Mouse (Mus musculus): ENCODE results near the gene Gnai2. TPM values are rescaled to one million over a fixed set of nuclear protein-coding genes. Genes with fewer than 3 reads are reported as not detected.

Gene Gnai2
- total RNA-seq, 2 experiments from 2014 or later: 248 to 259 TPM

GRCm38 (mm10) chr9:107596619-107597569, 38.3 kb downstream of the Gnai2 start:
- peak; percentile 71 to 76 for DNase-seq
- intact Hi-C loops (cut with DNase I): no loop called here

GRCm38 (mm10) chr9:107594281-107595062, 40.7 kb downstream of the Gnai2 start:
- intact Hi-C loops (cut with DNase I): no loop called here
- no peak for DNase-seq

GRCm38 (mm10) chr9:107593101-107593976, 41.8 kb downstream of the Gnai2 start:
- intact Hi-C loops (cut with DNase I): no loop called here
- no peak for DNase-seq

DNA sequence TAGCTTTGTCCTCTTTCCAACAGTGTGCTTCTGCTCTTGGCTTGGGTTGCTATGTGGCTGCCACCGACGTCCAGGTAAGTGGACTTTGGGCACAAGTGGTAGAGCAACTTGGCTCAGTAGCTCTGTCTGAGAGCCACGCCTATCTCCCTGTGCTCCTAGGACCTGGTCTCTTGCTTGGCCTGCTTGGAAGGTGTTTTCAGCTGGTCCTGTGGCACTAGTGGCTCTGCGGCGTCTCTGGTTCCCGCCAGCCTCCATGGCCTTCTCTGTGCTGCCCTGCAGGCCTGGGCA, 44.5 kb downstream of the Gnai2 start:
- intact Hi-C loops (cut with DNase I): no loop called here
- no peak for DNase-seq

DNA sequence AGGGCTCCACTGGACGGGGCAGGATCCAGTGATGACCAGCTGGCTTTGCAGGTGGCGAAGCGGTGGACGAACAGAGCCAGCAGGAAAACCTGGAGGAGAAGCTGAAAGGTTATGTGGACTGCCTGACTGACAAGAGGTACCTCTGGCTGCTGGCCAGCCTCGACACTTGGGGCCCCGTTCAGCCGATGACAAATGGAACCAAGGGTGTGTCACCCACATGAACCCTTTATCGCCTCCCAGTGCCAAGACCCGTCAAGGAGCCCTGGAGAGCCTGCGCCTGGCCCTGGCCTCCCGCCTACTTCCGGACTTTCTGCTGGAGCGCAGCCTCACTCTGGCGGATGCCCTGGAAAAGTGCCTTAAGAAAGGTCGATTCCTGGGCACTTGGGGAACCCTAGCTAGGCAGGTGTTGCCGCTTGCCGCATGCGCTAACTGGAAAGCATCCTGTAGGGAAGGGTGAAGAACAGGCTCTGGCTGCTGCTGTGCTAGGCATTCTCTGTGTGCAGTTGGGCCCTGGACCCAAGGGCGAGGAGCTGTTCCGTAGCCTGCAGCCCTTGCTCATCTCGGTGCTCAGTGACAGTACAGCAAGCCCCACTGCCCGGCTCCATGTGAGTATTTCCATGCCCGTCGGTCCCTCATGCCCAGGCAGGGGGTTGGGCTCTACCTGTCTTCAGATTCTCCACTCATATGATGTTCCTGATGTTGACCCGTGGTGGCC, 45.0 kb downstream of the Gnai2 start:
- DNase-seq: no peak

DNA sequence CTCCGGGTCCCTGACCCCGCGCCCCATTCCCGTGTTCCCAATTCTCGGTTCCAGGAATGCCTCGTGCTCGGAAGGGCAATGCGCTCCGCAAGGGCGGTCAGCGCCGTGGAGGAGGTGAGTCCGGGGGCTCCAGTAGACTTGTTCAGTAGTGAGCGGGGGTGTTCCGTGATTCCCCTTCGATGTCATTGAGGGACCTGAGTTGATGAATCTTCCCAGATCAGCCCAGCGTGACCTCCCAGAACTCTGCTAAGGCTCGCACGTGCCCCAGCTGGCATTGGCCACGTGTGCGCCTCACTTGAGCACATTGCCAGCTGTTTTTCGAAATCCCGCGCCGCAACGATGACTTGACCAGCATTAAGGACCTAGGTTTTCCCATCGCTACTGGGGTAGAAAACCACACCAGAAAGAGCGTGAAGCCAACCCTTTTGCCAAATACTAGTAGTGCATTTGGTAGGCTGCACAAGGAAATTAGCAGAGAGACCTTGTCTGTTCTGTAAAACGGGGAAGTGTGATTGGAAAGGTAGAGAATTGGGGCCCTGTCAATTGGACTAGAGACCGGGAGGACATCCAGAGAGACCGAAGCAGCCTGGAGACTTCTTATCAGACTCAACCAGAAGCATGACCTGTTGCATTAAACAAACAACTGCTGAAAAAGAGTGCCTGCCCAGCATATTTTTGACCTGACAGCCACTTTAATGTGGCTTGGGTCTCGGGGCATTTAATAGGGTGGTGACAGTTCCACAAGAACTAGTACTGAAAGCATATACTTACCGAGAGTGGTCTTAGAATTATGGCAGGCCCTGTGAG, 47.1 kb downstream of the Gnai2 start:
- no peak for DNase-seq
- intact Hi-C loops (cut with DNase I): no loop called here

More for the DNA sequence above, 45.0 kb downstream of the Gnai2 start:
- intact Hi-C loops (cut with DNase I): no loop called here

DNA sequence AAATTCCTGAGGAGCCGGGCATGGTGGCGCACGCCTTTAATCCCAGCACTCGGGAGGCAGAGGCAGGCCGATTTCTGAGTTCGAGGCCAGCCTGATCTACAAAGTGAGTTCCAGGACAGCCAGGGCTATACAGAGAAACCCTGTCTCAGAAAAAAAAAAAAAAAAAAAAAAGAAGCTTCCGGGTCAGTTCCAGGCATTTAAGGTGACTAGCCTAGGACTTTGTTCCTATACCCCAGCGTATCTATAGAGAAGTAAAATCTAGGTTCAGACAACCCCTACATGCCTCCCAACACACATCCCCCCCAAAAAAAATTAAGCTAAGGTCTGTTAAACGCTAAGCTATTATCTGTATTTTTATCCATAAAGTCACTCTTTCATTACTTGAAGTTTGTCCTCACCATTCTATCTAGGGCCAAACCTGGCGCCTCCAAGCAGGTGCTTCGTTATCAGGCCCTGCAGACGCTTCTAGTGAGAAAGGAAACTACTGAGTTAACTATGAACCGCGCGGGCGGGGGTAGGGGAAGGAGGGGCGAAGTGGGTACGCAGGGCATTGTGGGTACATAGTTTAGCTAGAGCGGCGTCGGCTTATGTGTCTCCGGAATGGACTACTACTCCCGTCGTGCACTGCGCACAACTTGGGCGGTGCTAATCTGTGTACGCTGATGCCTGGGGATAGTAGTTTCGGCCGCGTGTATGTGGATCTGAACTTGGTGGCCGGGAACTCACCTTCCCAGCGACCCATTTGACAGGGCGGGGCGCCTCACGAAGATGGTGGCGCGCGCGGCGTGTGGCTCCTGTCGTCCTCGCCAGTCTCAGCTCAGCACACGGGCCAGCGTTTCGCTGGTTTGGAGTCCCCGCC, 48.0 kb downstream of the Gnai2 start, which contains the start of gene Ifrd2:
Gene Ifrd2 (plus strand): TSS at position 669 of the 859 bp plus-strand sequence.
- intact Hi-C loops (cut with DNase I): no loop called here
- peak; percentile 89 to 94 for DNase-seq

- DNase-seq: no peak
- intact Hi-C loops (cut with DNase I): no loop called here
These were observed 48.7 kb downstream of the Gnai2 start for GRCm38 (mm10) chr9:107586504-107586903.

DNA sequence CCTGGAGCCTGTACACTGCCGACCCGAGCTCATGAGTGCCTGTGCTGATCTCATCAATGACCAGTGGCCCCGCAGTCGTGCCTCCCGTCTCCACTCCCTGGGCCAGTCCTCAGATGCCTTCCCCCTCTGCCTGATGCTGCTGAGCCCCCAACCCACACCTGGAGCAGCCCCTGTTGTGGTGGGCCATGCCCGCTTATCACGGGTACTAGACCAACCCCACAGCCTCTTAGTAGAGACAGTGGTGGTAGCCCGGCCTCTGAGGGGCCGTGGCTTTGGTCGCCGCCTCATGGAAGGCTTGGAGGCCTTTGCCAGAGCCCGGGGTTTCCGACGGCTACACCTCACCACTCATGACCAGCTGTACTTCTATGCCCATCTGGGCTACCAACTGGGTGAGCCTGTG, 52.0 kb downstream of the Gnai2 start:
- intact Hi-C loops (cut with DNase I): no loop called here
- DNase-seq: no peak

DNA sequence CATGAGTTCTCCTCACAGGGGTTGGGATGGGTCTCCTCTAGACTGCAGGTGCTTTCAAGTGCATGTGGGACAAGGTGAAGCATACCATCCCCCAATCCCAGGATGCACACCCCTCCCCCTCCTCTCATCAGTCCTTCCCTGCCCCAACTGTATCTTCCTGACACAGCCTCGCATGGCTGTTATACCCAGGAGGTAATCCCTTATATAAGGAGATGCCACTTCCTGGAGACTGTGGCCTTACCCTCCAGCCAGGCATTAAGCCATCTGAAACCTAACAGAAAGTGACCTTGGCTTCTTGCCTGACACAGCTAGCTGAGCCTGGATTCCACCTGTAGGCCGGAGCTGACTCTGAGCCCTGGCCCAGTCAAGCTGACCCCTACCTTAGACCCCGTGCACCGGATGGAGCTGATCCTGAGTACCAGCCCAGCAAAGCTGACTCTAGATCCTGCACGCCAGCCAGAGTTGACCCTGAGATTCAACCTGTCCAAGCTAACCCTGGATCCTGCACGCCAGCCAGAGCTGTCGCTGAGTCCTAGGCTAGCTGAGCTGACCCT, 52.6 kb downstream of the Gnai2 start:
- intact Hi-C loops (cut with DNase I): no loop called here
- DNase-seq: no peak

DNA sequence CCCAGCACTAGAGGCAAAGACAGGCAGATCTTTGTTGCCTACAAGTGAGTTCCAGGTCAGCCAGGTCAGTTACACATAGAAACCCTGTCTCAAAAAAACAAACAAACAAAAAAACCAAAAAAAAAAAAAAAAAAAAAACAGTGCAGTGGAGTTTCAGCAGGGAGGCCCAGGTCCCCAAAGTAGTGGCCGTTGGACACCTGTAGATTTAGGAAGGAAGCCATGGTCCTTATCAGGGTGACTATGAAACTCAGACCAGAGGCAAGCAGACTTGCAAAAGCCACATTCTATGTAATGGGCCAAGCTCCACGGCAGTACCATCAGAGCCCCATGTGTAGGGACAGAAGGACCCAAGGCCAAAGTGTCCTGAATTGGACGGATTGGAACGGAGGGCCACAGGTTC, 53.6 kb downstream of the Gnai2 start:
- intact Hi-C loops (cut with DNase I): no loop called here
- DNase-seq: no peak

- intact Hi-C loops (cut with DNase I): loop anchor here (1.0 kb wide), 1 partner anchor 11 kb away; no protein-coding TSS in a partner anchor
- DNase-seq: peak; percentile 87
These were observed 54.5 kb downstream of the Gnai2 start, which contains the start of gene Hyal3 for GRCm38 (mm10) chr9:107580501-107581317. Gene Hyal3, plus strand, starts transcription at chr9:107580818.

- intact Hi-C loops (cut with DNase I): no loop called here
- DNase-seq: no peak
These were observed 55.9 kb downstream of the Gnai2 start for GRCm38 (mm10) chr9:107579023-107579900.

GRCm38 (mm10) chr9:107578587-107578986, 56.6 kb downstream of the Gnai2 start, which contains the start of gene Naa80:
Gene Naa80, plus strand, starts transcription at chr9:107578887.
- intact Hi-C loops (cut with DNase I): no loop called here
- DNase-seq: no peak

DNA sequence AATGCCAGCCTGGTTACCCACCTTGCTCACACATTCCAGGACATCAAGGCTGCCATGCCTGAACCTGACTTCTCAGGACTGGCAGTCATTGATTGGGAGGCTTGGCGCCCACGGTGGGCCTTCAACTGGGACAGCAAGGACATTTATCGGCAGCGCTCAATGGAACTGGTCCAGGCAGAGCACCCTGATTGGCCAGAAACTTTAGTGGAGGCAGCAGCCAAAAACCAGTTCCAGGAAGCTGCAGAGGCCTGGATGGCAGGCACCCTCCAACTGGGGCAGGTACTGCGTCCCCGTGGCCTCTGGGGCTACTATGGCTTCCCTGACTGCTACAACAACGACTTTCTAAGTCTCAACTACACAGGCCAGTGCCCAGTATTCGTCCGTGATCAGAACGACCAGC, 57.3 kb downstream of the Gnai2 start:
- DNase-seq: no peak
- intact Hi-C loops (cut with DNase I): no loop called here

All from heart, postnatal 36 days (tissue).